Mouse (Mus musculus): ENCODE results near the gene Saa4. TPM values are rescaled to one million over a fixed set of nuclear protein-coding genes. Genes with fewer than 3 reads are reported as not detected.
"Not testable (repeated sequence)": the region's sequence is repeated elsewhere in the genome, so short reads cannot be mapped to it uniquely, and the experiment has no call there.

Gene Saa4
- polyA plus RNA-seq, 2 experiments from 2014 or later: not detected

DNA sequence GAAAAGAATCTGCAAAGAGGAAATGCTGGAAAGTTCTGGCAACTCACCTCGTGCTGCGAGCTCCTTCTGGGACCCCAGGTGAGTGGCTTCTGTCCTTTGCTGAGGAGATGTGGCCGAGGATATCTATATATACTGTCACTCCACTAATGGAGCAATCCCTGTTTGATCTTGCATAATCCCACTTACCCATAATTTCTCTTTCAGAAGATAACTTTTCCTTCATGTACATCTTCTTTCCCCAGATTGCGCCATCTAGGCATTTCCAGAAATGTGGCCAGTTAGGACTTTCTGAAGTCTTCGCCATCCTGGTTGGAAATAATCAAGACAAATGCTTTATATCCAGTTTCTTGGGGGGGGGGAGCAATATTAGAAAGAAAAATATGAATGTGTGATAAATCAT, 16.8 kb downstream of the Saa4 start, which contains the start of gene Saa3:
Gene Saa3, minus strand, starts transcription at position 101 of the 400 bp plus-strand sequence.
- ATAC-seq: no peak

DNA sequence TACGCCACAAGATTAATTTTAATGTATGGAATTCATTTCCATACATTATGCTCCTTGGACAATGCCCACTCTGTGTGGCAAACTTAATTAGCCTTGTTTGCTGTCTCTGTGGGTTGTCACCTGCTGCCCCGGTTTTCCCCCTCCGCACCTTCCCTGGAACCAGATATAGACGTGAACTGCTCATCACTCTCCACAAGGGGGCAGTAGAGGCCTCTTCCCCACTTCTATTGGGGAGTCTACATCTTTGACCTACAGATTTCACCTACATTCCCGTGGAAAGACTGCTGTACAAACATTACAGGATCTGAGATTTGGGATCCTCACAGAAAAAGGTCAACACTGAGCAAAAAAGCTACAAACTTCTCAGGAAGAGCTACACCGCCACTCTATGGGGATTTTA, 17.9 kb downstream of the Saa4 start:
- ATAC-seq: peak; percentile 40

DNA sequence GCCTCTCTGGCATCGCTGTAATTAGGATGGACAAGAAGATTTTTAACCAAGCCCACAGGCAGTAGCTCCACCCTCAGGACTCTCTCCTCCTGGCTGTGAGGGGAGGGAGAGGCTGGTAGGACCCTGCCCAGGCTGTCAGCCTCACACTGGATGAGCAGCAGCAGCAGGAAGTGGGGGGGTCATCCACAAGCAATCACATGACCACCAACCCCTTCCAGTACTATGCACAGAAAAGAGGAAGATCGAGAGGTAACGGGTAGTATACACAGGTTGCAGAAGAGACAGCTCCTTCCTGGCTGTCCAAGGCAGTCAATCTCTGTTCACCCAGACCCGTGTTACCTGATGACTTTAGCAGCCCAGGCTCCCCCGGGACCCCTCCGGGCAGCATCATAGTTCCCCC, 20.2 kb downstream of the Saa4 start:
- no peak for ATAC-seq

DNA sequence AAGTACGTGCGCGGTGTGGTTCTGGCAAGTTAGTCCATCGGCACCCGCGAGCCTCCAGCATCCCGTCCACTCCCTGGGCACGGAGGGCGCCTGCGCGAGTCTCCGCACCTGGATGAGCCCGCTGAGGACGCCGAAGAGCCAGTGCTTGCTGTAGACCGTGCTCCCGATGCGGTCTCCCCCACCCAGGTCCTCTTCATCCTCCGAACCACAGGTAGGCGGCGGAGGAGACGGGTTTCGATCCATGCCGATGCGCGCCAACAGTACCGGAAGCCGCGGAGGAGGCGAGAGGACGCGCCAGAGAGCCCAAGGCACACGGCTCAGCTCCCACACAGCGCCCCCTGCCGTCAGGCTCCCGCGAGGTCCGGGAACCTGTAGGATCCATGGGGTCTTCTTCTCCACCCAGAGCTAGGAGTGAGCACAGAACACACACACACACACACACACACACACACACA, 22.0 kb downstream of the Saa4 start, which contains the start of gene Saal1:
Gene Saal1, minus strand, starts transcription at position 291 of the 455 bp plus-strand sequence.
- peak; percentile 97 for ATAC-seq

DNA sequence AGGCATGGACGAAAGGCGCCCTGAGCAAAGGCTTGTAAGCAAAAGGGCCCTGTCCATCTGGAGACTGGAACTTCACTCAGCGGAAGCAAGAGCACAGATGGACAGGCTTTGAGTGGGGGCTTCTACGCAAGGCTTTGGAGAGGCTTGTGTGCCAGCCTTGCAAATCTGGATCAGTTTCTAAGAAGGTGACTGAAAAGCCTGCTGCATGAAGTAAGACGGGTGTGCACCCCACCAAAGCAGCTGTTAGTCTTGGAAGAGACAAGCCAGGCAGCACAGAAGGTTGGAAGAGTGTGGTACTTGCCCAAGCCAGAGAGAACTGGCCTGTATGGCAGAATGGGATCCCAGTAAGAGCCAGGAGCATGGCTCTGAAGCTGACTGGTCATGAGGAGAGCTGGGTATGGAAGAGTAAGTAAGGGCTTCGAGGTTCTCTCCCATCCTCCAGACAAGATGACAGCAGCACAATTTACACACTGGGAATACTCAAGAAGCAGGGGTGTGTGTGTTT, 31.8 kb downstream of the Saa4 start:
- ATAC-seq: no peak

DNA sequence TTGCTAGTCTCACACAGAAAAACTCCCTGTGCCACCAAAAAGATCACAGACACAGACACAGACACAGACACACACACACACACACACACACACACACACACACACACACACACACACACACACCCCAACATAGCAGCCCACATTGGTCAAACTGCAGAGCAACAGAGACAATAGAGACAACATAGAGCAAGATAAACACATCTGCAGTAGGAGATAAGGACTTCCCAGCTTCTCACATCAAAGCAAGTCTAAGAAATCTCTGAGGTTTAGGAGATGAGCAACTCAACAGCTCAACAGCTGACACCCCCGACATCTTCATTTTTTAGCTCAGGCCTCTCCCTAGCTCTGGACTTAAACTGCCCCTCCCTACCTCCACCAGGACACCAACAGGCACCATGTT, 35.6 kb downstream of the Saa4 start:
- no peak for ATAC-seq

DNA sequence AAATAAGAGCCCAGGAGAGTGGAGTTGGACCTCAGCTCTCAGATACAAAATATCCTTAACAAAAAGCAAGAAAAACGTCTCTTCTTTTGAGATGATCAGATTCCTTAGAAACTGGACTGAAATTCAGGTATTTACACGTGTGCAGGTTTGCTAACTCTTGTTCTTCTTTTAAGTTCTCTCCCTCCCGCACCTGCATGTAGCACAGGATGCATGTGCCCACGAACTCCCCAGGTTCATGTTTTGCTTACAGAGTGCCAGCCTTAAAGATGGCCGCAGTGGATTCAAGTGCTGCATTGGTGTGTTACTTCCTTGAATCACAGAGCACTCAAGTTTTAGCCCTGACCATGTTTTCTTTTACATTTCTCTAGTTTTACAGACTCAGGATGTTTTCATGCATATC, 45.6 kb downstream of the Saa4 start:
- no peak for ATAC-seq

DNA sequence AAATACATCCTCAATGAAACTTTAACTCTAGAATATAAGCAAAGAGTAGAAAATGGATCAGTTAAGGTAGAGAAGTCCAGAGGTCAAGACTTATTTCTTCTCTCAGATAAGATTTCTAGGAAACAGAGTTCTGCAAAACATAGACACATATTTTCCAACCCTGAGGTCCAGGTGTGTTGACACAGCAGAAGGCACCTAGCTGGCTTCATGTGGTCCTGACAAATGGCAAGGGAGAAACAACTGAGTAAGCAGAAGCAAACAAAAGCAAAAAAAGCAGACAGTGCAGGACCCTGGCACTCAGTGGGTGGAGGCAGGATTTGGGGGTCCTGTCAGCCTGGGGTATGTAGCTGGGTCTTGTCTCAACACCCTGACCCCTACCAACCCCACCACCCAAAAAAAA, 51.7 kb downstream of the Saa4 start:
- no peak for ATAC-seq

DNA sequence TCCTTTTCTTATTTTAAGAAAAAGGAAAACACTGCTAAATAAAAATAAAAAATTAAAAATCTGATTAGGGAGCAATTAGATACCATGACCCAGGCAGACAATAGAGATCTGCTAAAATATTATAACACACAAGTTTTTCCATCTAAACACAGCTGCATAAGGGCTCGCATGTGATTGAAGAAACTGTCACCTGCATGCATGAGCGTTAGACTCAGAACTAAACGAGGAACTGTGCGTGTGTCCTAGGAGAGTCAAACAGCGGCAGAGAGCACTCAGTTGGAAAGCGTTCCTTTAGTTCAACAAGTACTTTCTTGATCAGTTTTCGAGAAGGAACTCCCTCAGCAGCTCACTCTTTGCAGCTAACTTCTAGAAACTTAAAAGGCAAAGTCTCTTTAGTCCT, 53.4 kb downstream of the Saa4 start:
- ATAC-seq: not testable (repeated sequence)

DNA sequence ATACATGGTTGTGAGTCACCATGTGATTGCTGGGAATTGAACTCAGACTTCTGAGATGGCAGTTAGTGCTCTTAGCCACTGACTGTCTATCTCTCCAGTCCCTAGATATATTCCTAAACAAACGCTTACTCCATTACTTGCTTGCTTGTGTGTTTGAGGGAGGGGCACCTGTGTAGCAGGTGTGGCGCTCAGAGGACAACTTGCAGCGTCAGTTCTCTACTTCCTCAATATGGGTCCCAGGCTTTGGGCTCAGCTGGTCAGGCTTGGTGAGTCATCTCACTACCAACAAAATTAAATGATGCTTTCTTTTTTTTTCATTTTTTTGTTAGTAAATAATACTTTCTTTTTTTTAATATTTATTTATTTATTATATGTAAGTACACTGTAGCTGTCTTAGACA, 54.0 kb downstream of the Saa4 start:
- ATAC-seq: no peak

Other genes starting within 250 kb of the Saa4 start
- 10 to 100 TPM; 20.2 to 25.5 TPM for gene Sergef, start 92.8 kb downstream of the Saa4 start, polyA plus RNA-seq (2017; shearing (Covaris generic))
- gene Tph1, start 60.1 kb downstream of the Saa4 start, polyA plus RNA-seq (2017; shearing (Covaris generic)): under 1 TPM in 1 of 2 experiments, not detected in 1; 0.48 TPM
- gene Saal1, start 21.9 kb downstream of the Saa4 start, polyA plus RNA-seq (2017; shearing (Covaris generic)): 10 to 100 TPM; 16.0 to 20.2 TPM
- not detected for gene Saa3, start 16.9 kb downstream of the Saa4 start, polyA plus RNA-seq (2017; shearing (Covaris generic))
- not detected for gene Saa1, start 10.4 kb upstream of the Saa4 start, polyA plus RNA-seq (2017; shearing (Covaris generic))
- gene Saa2, start 19.2 kb upstream of the Saa4 start, polyA plus RNA-seq (2017; shearing (Covaris generic)): not detected
- 10 to 100 TPM; 14.2 to 26.1 TPM for gene Hps5, start 63.5 kb upstream of the Saa4 start, polyA plus RNA-seq (2017; shearing (Covaris generic))
- gene Gtf2h1, start 63.5 kb upstream of the Saa4 start, polyA plus RNA-seq (2017; shearing (Covaris generic)): 10 to 100 TPM; 20.7 to 28.1 TPM
- gene Ldha, start 108.9 kb upstream of the Saa4 start, polyA plus RNA-seq (2017; shearing (Covaris generic)): 100 to 1,000 TPM; 817 to 958 TPM
- gene Ldhc, start 128.6 kb upstream of the Saa4 start, polyA plus RNA-seq (2017; shearing (Covaris generic)): not detected
- 100 to 1,000 TPM in 1 of 2 experiments, 10 to 100 TPM in 1; 78.3 to 102 TPM for gene Tsg101, start 187.4 kb upstream of the Saa4 start, polyA plus RNA-seq (2017; shearing (Covaris generic))
- gene Uevld, start 225.9 kb upstream of the Saa4 start, polyA plus RNA-seq (2017; shearing (Covaris generic)): 1 to 10 TPM; 7.5 to 9.0 TPM

All from CD4-positive, CD25-positive, alpha-beta regulatory T cell, adult 4 months (primary cell).